Mouse (Mus musculus) heart, adult 2 months (tissue): ENCODE measurements around the gene Lrrc8a.

Source experiments
- EP300 ChIP-seq: fragments of 200-500 bp; IDR thresholded peaks from 2 replicates; pipeline ENCODE4 v1.6.1; 2011; ENCODE audit warnings: low read depth, low read length, control low read depth; ENCODE audit not compliant: insufficient read depth
- POLR2A ChIP-seq: fragments of 200-500 bp; IDR thresholded peaks from 2 replicates; pipeline ENCODE4 v1.6.1; 2011; ENCODE audit warnings: mild to moderate bottlenecking, low read depth, low read length, control low read depth; ENCODE audit not compliant: insufficient read depth

- no peak for TF ChIP-seq EP300
- no peak for TF ChIP-seq POLR2A
Measured at GRCm38 (mm10) chr2:30311481-30311880, 74.0 kb downstream of the Lrrc8a start.
